Mouse (Mus musculus): ENCODE data around the gene Map7d3. TPM values are rescaled to one million over a fixed set of nuclear protein-coding genes. Genes with fewer than 3 reads are reported as not detected.

Gene Map7d3
- polyA plus RNA-seq (2014; fragmentation: Nextera tagmentation; extraction: Ambion mirVana) = 2.1 and 2.3 TPM in 2 replicates

DNA sequence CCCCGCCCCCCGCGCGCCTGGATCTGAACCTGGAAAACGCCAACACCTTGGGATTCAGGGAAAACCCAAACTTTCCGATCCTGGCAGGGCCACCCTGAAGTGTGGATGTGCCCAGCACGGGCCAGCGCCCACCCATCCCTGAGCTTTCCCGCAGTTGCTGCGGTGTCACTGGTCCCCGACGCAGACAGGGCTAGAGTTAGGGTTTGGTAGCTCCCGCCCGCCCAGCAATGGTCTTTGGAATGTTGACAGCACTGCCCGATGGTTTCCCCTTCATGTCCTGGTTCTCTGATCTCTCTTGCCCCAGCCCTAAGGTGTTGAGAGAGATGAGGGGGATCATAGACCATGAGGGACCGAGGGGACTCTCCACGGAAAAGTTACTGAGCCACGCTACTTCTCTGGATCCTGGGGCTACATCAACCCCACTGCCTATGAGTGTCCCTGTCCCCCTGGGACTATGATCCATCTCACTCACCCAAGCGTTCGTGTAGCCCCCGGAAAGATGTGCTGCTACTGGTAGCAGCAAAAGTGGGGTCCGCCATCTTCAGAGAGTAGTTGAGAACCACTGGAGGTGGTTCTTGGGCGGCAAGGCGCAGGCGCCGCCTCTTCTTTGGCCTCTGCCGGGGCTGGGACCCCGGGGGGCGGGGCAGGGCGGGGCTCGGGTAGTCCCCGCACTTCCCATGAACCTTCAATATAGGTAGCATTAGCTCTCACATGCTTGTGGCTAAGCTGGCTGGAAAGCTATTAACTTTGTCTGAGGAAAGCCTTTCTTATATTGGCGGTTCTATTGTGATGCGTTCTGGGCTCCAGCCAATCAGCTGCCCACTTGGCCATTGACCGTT is at the start of gene Map7d3:
TSS of gene Map7d3 (minus strand) at position 562 of the 839 bp plus-strand sequence.
- WGBS = 21% methylated on average over 35 of the region's 35 CpGs
- Histone ChIP-seq H3K9ac (ENCODE audit: low read length) (peak within 1 kb of the TSS; percentile 48), H3K27ac (ENCODE audit: low read depth, low read length) (no peak within 1 kb of the TSS), H3K4me3 (ENCODE audit: low read depth, low read length) (peak within 1 kb of the TSS; percentile 40), H3K4me1 (replicated peaks; ENCODE audit: control insufficient read depth, insufficient read depth, low read length) (no peaks in the 10 kb centered on the region), H3K9me3 (ENCODE audit: control insufficient read depth, low read length) (no peaks in the 10 kb centered on the region), H3K27me3 (ENCODE audit: control insufficient read depth, insufficient read depth, low read length) (no peaks in the 10 kb centered on the region), H3K4me2 (ENCODE audit: low read depth, low read length, severe bottlenecking) (peak within 1 kb of the TSS; percentile 57), H3K36me3 (ENCODE audit: control insufficient read depth, insufficient read depth, low read length) (no peaks in the 10 kb centered on the region)
- ATAC-seq (replicated peaks; ENCODE audit: low FRiP score) (peak; percentile 79), DNase-seq (ENCODE audit: low spot score) (peak; percentile 63)

DNA sequence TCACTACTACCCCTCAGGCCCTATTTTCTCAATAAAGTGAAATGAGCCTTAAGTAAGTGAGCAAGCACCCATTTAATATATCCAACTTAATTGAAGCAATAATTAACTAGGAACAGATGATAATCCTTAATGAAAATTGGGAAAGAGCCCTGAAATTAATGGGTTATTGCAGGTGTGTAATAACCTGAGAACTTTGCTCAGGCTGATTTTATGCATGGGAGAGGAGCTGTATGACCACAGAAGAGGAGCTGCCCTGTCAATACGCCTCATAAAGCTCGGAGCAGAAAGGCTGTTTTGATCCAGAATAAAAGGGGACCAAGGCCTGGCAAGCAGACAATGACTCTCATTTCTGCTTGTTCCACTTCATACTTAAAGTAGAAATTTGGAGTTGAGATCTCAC is 47.7 kb upstream of the Map7d3 start, which contains the start of gene Adgrg4:
TSS of gene Adgrg4 (plus strand) at position 301 of the 400 bp plus-strand sequence.
- no peak for ATAC-seq (replicated peaks; ENCODE audit: low FRiP score)
- WGBS = 77% methylated on average over 2 of the region's 2 CpGs

DNA sequence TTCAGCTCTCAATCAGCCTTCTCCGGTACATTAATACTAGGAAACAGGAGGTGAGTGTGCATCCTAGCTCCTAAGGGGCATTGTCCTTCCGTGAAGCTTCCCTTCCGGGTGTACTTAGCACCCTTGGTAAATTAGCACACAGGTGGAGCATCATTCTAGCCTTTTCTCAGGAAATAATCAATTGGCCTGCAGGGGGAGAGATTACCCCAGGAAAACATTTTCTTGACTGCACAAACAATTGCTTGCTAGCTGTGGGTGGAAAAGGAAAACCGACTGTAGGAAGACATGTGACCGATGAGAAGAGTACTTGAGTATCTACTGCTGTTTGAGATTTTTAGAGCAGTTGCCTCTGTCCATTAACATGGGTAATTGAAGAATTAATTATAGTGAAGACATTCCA is 19.1 kb upstream of the Map7d3 start:
- Histone ChIP-seq H3K4me2 (ENCODE audit: low read depth, low read length, severe bottlenecking) (no peak overlapping the region), H3K9ac (ENCODE audit: low read length) (no peak overlapping the region), H3K9me3 (ENCODE audit: control insufficient read depth, low read length) (no peaks in the 10 kb centered on the region), H3K27ac (ENCODE audit: low read depth, low read length) (no peak overlapping the region), H3K27me3 (ENCODE audit: control insufficient read depth, insufficient read depth, low read length) (no peaks in the 10 kb centered on the region), H3K4me1 (replicated peaks; ENCODE audit: control insufficient read depth, insufficient read depth, low read length) (no peaks in the 10 kb centered on the region), H3K4me3 (ENCODE audit: low read depth, low read length) (no peak overlapping the region), H3K36me3 (ENCODE audit: control insufficient read depth, insufficient read depth, low read length) (no peaks in the 10 kb centered on the region)
- ATAC-seq (replicated peaks; ENCODE audit: low FRiP score) (no peak), DNase-seq (ENCODE audit: low spot score) (no peak)
- WGBS = 78% methylated on average over 5 of the region's 5 CpGs

More for the DNA sequence above, 47.7 kb upstream of the Map7d3 start, which contains the start of gene Adgrg4:
- Histone ChIP-seq H3K4me2 (ENCODE audit: low read depth, low read length, severe bottlenecking) (no peak within 1 kb of the TSS), H3K4me1 (replicated peaks; ENCODE audit: control insufficient read depth, insufficient read depth, low read length) (no peaks in the 10 kb centered on the region), H3K27ac (ENCODE audit: low read depth, low read length) (no peak within 1 kb of the TSS), H3K9me3 (ENCODE audit: control insufficient read depth, low read length) (no peaks in the 10 kb centered on the region), H3K4me3 (ENCODE audit: low read depth, low read length) (no peak within 1 kb of the TSS), H3K9ac (ENCODE audit: low read length) (no peak within 1 kb of the TSS), H3K27me3 (ENCODE audit: control insufficient read depth, insufficient read depth, low read length) (no peaks in the 10 kb centered on the region), H3K36me3 (ENCODE audit: control insufficient read depth, insufficient read depth, low read length) (no peaks in the 10 kb centered on the region)
- DNase-seq (ENCODE audit: low spot score) = no peak

DNA sequence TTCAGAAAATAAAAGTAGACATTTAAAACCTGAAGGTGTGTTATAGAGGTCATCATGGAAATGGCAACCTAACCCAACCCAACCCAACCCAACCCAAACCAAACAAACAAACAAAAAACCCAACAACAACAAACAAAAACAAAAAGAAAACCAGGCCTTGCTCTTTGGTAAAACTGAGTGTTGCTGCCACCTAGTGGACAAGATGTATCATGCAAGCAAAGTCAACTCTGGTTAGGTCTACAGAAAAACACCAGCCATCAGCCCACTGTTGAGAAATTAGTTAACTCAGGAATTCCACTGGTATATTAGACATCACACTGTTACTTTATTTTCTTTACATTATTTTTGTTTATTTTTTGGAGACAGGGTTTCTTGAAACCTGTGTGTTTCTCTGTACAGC is 17.2 kb upstream of the Map7d3 start:
- no peaks in the 10 kb centered on the region for H3K4me1 ChIP-seq (replicated peaks; ENCODE audit: control insufficient read depth, insufficient read depth, low read length)
- ATAC-seq (replicated peaks; ENCODE audit: low FRiP score) (no peak), DNase-seq (ENCODE audit: low spot score) (no peak)
- H3K4me3 ChIP-seq (ENCODE audit: low read depth, low read length) = no peak overlapping the region
- no peak overlapping the region for H3K4me2 ChIP-seq (ENCODE audit: low read depth, low read length, severe bottlenecking)
- H3K9ac ChIP-seq (ENCODE audit: low read length) = no peak overlapping the region
- no peak overlapping the region for H3K27ac ChIP-seq (ENCODE audit: low read depth, low read length)
- H3K36me3 ChIP-seq (ENCODE audit: control insufficient read depth, insufficient read depth, low read length) = no peaks in the 10 kb centered on the region
- H3K9me3 ChIP-seq (ENCODE audit: control insufficient read depth, low read length) = no peaks in the 10 kb centered on the region
- no peaks in the 10 kb centered on the region for H3K27me3 ChIP-seq (ENCODE audit: control insufficient read depth, insufficient read depth, low read length)

DNA sequence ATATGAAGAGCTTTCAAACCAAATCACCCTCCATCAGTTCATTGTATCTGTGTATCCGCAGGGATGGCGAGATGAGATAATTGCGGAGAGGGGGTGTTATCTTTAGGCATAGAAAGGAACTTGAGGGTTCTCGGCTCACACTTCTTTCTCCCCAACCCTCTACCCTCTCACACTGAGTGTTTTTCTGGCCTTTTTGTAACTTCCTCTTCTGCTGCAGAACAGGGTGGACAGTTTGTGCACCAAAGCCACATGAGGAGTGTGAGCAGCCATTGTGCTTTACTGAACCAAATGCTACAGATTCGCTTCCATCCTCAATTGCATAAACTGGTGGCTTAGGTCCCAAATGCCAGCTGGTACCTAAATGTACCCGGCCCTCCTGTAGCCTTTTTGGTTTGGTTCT is 13.7 kb upstream of the Map7d3 start:
- H3K4me1 ChIP-seq (replicated peaks; ENCODE audit: control insufficient read depth, insufficient read depth, low read length) = no peaks in the 10 kb centered on the region
- no peaks in the 10 kb centered on the region for H3K36me3 ChIP-seq (ENCODE audit: control insufficient read depth, insufficient read depth, low read length)
- 81% methylated on average over 6 of the region's 6 CpGs for WGBS
- no peaks in the 10 kb centered on the region for H3K9me3 ChIP-seq (ENCODE audit: control insufficient read depth, low read length)
- H3K27ac ChIP-seq (ENCODE audit: low read depth, low read length) = no peak overlapping the region
- ATAC-seq (replicated peaks; ENCODE audit: low FRiP score) (no peak), DNase-seq (ENCODE audit: low spot score) (no peak)
- no peak overlapping the region for H3K4me3 ChIP-seq (ENCODE audit: low read depth, low read length)
- H3K27me3 ChIP-seq (ENCODE audit: control insufficient read depth, insufficient read depth, low read length) = no peaks in the 10 kb centered on the region
- H3K4me2 ChIP-seq (ENCODE audit: low read depth, low read length, severe bottlenecking) = no peak overlapping the region
- H3K9ac ChIP-seq (ENCODE audit: low read length) = no peak overlapping the region

DNA sequence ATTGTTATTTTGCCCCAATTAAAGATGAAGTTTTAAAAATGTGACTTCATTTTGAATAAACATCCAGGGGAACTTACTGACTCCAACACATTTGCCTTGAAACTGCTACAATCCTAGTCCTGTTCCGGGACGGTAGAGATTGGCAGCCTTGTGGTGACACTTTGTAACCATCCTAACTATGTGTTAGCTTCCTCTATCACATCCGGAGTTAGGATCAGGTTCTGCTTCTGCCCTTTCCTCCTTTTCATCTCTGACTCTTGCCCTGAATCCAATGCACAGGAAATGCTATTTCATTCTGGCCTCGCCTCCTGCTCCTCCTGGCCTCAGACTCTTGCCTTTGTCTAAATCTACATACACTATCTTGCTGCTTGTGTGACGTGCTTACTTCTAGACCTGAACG is 5.4 kb upstream of the Map7d3 start:
- Histone ChIP-seq H3K27me3 (ENCODE audit: control insufficient read depth, insufficient read depth, low read length) (no peaks in the 10 kb centered on the region), H3K36me3 (ENCODE audit: control insufficient read depth, insufficient read depth, low read length) (no peaks in the 10 kb centered on the region), H3K27ac (ENCODE audit: low read depth, low read length) (no peak overlapping the region), H3K9ac (ENCODE audit: low read length) (no peak overlapping the region), H3K4me1 (replicated peaks; ENCODE audit: control insufficient read depth, insufficient read depth, low read length) (no peaks in the 10 kb centered on the region), H3K4me2 (ENCODE audit: low read depth, low read length, severe bottlenecking) (no peak overlapping the region), H3K4me3 (ENCODE audit: low read depth, low read length) (no peak overlapping the region), H3K9me3 (ENCODE audit: control insufficient read depth, low read length) (no peaks in the 10 kb centered on the region)
- WGBS = 83% methylated on average over 6 of the region's 6 CpGs
- DNase-seq (ENCODE audit: low spot score) = no peak
- no peak for ATAC-seq (replicated peaks; ENCODE audit: low FRiP score)

DNA sequence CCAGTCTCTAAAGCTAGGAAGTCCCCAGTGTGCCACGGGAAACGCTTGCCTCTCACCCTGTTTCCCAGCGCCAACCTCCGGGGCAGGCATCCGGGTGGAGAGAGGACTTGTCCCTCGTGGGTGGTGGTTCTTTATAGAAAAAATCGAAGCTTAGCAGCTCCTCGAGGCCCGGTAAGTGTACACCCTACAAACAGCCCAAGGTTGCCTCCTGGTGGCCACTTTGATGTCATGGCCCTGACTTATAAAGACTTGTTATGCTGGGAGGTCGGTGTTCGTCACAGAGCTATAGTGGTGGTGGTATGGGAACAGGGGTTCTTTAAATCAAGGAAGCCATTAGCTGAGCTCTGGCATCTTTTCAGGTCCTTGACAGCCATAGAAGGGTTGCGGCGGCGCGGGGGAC is 30.9 kb downstream of the Map7d3 start:
- Histone ChIP-seq H3K9me3 (ENCODE audit: control insufficient read depth, low read length) (no peaks in the 10 kb centered on the region), H3K4me2 (ENCODE audit: low read depth, low read length, severe bottlenecking) (no peak overlapping the region), H3K27me3 (ENCODE audit: control insufficient read depth, insufficient read depth, low read length) (no peaks in the 10 kb centered on the region), H3K4me1 (replicated peaks; ENCODE audit: control insufficient read depth, insufficient read depth, low read length) (no peaks in the 10 kb centered on the region), H3K4me3 (ENCODE audit: low read depth, low read length) (no peak overlapping the region), H3K9ac (ENCODE audit: low read length) (no peak overlapping the region), H3K36me3 (ENCODE audit: control insufficient read depth, insufficient read depth, low read length) (no peaks in the 10 kb centered on the region), H3K27ac (ENCODE audit: low read depth, low read length) (no peak overlapping the region)
- ATAC-seq (replicated peaks; ENCODE audit: low FRiP score) (peak; percentile 61; the same call in 1 of the 2 replicates), DNase-seq (ENCODE audit: low spot score) (peak; percentile 71)
- WGBS = 60% methylated on average over 15 of the region's 15 CpGs

DNA sequence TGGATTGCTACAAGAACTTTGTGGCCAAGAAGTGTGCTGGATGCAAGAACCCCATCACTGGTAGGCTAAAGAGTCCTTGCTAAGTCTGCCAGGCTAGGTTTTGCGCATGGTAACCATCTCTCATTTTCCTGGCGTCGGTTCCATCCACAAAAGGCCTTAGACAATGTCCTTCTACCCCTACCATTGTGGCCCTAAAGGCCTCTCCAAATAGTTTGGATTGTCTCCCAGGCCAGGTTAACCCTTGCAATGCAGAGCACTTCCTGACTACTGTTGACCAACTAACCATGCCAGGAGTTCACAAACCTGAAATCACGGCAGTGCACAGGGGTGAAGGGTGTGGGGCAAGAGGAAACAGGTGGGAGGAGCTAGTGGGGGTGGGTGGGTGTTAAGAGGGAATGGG is 31.5 kb downstream of the Map7d3 start:
- H3K4me3 ChIP-seq (ENCODE audit: low read depth, low read length) = no peak overlapping the region
- no peak for DNase-seq (ENCODE audit: low spot score)
- H3K27ac ChIP-seq (ENCODE audit: low read depth, low read length) = no peak overlapping the region
- H3K9me3 ChIP-seq (ENCODE audit: control insufficient read depth, low read length) = no peaks in the 10 kb centered on the region
- no peak overlapping the region for H3K9ac ChIP-seq (ENCODE audit: low read length)
- 88% methylated on average over 4 of the region's 4 CpGs for WGBS
- no peaks in the 10 kb centered on the region for H3K27me3 ChIP-seq (ENCODE audit: control insufficient read depth, insufficient read depth, low read length)
- ATAC-seq (replicated peaks; ENCODE audit: low FRiP score) = no peak
- H3K4me1 ChIP-seq (replicated peaks; ENCODE audit: control insufficient read depth, insufficient read depth, low read length) = no peaks in the 10 kb centered on the region
- H3K36me3 ChIP-seq (ENCODE audit: control insufficient read depth, insufficient read depth, low read length) = no peaks in the 10 kb centered on the region
- H3K4me2 ChIP-seq (ENCODE audit: low read depth, low read length, severe bottlenecking) = no peak overlapping the region

DNA sequence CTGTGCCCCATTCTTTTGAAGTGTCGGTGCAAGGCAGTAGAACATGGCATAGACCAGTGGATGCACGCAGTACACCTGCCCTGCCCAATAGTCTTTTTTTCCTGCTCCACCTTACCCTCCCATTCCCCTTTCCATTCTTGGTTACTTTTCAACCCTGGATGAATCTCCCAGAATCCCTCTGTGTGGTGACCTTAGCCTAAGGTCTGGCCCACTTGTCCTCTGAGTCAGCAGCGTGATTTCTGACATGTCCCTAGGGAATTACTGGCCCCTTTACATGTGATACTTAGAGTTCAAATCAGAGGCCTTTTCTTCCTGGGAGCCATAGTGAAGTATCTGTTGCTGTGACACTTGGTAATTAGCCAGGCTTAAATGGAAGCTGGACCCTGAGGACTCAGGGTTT is 34.6 kb downstream of the Map7d3 start:
- no peak overlapping the region for H3K27ac ChIP-seq (ENCODE audit: low read depth, low read length)
- no peaks in the 10 kb centered on the region for H3K9me3 ChIP-seq (ENCODE audit: control insufficient read depth, low read length)
- no peaks in the 10 kb centered on the region for H3K27me3 ChIP-seq (ENCODE audit: control insufficient read depth, insufficient read depth, low read length)
- DNase-seq (ENCODE audit: low spot score) (no peak), ATAC-seq (replicated peaks; ENCODE audit: low FRiP score) (no peak)
- H3K4me2 ChIP-seq (ENCODE audit: low read depth, low read length, severe bottlenecking) = no peak overlapping the region
- no peaks in the 10 kb centered on the region for H3K4me1 ChIP-seq (replicated peaks; ENCODE audit: control insufficient read depth, insufficient read depth, low read length)
- H3K4me3 ChIP-seq (ENCODE audit: low read depth, low read length) = no peak overlapping the region
- no peaks in the 10 kb centered on the region for H3K36me3 ChIP-seq (ENCODE audit: control insufficient read depth, insufficient read depth, low read length)
- H3K9ac ChIP-seq (ENCODE audit: low read length) = no peak overlapping the region
- 85% methylated on average over 3 of the region's 3 CpGs for WGBS
